Mouse (Mus musculus) erythroblast, embryonic 14.5 days (primary cell): ENCODE results near the gene Hoxa7. TPM values are rescaled to one million over a fixed set of nuclear protein-coding genes. Genes with fewer than 3 reads are reported as not detected.

Experiments
- H3K27me3 ChIP-seq: 2 replicates; pipeline ENCODE4 v1.6.1; 2012; ENCODE audit warnings: inconsistent platforms; ENCODE audit not compliant: control insufficient read depth
- H3K36me3 ChIP-seq: 2 replicates; pipeline ENCODE4 v1.6.1; 2012; ENCODE audit warnings: mild to moderate bottlenecking, inconsistent platforms; ENCODE audit not compliant: control insufficient read depth
- H3K4me1 ChIP-seq: 2 replicates; pipeline ENCODE4 v1.6.1; 2012; ENCODE audit warnings: inconsistent platforms; ENCODE audit not compliant: control insufficient read depth
- H3K4me3 ChIP-seq: replicated peaks from 2 replicates; pipeline ENCODE3; 2012; ENCODE audit warnings: moderate library complexity, mild to moderate bottlenecking, inconsistent platforms
- H3K9me3 ChIP-seq: 2 replicates; pipeline ENCODE4 v1.6.1; 2012; ENCODE audit warnings: low read length, inconsistent platforms, mixed read lengths; ENCODE audit not compliant: control insufficient read depth
- GATA1 ChIP-seq: IDR thresholded peaks from 2 replicates; pipeline ENCODE4 v1.6.1; 2012; ENCODE audit warnings: low read length, inconsistent platforms, mixed read lengths
- TAL1 ChIP-seq: IDR thresholded peaks from 3 replicates; pipeline ENCODE4 v1.6.1; 2012; ENCODE audit warnings: low read length, inconsistent platforms, mixed read lengths
- polyA plus RNA-seq: library from polyadenylated mRNA; stranded (reverse); fragments of >175 nt; gene quantifications from 2 replicates; pipeline ENCODE4 v1.2.3, GENCODE M21; 2012

The Hoxa7 gene
- polyA plus RNA-seq, 1 experiment, result 0.02 TPM

DNA sequence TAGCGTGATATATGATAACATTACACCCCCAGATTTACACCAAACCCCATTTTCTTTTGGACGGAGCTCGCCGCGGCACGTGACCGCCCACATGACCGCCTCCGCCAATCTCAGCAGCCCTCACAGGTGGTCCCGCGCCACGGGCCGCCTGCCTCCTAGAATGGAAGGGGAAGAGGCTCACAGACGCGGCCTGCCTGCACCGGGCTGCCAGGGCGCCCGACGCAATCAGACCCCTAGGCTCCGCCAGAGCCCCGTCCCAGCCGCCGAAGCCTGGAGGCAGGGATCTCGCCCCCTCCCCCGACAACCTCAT, 4.2 kb downstream of the Hoxa7 start:
- peaks cover 3% of the 10 kb centered on the region for H3K4me1 ChIP-seq
- no peak for TF ChIP-seq GATA1
- no peak for TF ChIP-seq TAL1
- H3K9me3 ChIP-seq, result peaks cover 3% of the 10 kb centered on the region; the same call in 1 of the 2 replicates
- H3K4me3 ChIP-seq, result no peak overlapping the region
- no peaks in the 10 kb centered on the region for H3K36me3 ChIP-seq
- H3K27me3 ChIP-seq, result peaks cover 100% of the 10 kb centered on the region

DNA sequence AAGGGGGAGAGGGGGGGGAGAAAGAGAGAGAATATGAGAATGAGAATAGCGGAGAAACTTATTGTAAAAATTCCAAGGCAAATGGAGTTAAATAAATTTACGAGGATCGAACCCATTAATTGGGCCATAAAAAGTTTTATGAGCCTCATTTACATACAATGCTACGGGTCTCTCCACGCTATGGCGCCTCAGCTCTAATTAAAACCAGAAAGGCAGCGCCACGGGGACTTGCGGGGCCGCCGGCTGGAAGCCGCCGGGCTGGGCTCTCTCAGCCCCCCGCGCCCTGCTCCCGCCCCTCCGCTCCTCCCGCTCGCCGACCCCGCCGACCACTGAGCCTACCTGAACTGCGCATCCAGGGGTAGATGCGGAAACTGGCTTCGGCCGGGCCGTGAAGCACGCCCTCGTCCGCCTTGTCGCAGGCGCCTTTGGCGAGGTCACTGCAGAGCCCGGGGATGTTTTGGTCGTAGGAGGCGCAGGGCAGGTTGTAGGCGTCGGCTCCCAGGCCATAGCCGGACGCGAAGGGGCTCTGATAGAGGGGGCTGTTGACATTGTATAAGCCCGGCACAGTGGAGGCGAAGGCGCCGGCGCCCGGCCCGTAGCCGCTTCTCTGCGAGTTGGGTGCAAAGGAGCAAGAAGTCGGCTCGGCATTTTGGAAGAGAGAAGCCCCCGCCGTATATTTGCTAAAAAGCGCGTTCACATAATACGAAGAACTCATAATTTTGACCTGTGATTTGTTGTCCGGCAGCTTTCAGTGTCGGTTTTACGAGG, 4.8 kb downstream of the Hoxa7 start:
- no peak for TF ChIP-seq TAL1
- TF ChIP-seq GATA1, result no peak
- Histone ChIP-seq H3K36me3 (no peaks in the 10 kb centered on the region), H3K4me1 (peaks cover 3% of the 10 kb centered on the region), H3K9me3 (peaks cover 3% of the 10 kb centered on the region; the same call in 1 of the 2 replicates), H3K4me3 (no peak overlapping the region), H3K27me3 (peaks cover 100% of the 10 kb centered on the region)

DNA sequence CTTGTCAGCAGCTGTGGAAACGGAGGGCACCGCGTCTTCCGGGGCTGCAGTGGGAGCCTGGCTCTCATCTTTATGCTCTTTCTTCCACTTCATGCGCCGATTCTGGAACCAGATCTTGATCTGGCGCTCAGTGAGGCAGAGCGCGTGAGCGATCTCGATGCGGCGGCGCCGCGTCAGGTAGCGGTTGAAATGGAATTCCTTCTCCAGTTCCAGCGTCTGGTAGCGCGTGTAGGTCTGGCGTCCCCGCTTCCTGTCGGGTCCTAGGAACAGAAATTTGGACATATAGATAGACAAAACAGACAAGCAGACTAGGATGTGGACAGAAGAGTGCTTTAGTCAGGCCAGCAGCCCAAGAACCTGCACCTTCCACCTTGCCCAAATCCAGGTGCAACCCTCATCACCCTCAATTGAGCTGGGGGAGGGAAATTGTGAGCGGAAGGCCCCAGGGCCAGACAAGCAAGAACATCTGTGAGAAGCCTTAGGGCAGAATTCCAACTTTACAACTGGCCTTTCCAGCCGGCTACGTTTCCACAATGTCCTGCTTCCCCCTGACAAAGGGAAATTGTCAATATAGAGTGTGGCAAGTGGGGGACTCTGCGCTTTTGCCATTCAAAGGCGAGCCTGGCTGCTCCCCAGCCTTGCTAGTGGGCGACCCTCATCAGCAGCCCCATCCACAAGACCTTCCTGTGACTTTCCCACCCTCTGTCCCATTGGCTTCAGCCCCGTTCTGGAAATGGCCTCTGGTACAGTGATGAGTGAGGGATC, 5.7 kb downstream of the Hoxa7 start:
- peaks cover 100% of the 10 kb centered on the region for H3K27me3 ChIP-seq
- H3K4me1 ChIP-seq, result no peaks in the 10 kb centered on the region
- no peaks in the 10 kb centered on the region; the same call in 1 of the 2 replicates for H3K9me3 ChIP-seq
- H3K36me3 ChIP-seq, result no peaks in the 10 kb centered on the region
- no peak overlapping the region for H3K4me3 ChIP-seq
- TF ChIP-seq GATA1 (no peak), TAL1 (no peak)

DNA sequence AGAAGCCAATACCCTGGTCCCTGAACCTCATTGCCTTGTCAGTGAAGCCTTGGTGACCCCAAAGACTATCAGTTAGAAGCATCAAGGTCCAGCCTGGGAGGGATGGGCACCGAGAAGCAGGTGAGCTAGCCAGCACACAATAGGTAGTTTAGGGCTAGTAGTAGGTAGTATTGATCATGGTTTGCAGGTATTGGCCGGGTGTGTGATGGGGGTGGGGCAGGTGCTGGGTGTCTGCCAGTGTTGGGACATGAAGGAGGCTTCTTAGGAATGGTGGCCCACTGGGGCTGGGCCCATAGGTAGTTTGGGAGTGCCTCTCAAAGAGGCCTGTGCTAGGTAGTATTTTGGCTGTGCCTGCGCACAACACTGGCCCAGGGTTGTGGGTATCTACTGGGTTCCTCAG, 6.6 kb downstream of the Hoxa7 start:
- Histone ChIP-seq H3K9me3 (no peaks in the 10 kb centered on the region; the same call in 1 of the 2 replicates), H3K4me1 (no peaks in the 10 kb centered on the region)
- no peak for TF ChIP-seq TAL1
- no peak for TF ChIP-seq GATA1

DNA sequence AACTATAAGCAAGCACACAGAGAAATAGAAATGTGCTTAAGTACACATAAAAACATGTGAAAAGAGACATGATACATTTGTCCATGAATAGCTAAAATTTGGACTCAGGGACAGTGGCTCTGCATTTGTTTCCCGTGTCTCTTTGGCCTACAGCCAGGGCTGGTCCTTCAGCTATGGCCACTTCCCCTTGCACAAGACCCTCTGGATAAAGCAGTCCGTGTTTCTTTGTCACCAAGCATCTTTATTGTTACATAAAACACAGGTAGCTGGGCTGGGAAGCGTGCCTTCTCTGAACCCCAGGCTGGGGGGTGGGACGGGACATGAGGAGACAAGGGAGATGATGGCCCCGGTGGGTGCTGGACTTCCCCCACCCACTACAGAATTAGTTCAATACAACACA, 7.4 kb downstream of the Hoxa7 start:
- Histone ChIP-seq H3K4me1 (no peaks in the 10 kb centered on the region), H3K4me3 (no peak overlapping the region), H3K36me3 (no peaks in the 10 kb centered on the region), H3K9me3 (no peaks in the 10 kb centered on the region; the same call in 1 of the 2 replicates), H3K27me3 (peaks cover 100% of the 10 kb centered on the region)
- TF ChIP-seq GATA1 (no peak), TAL1 (no peak)

More for the DNA sequence above, 6.6 kb downstream of the Hoxa7 start:
- no peak overlapping the region for H3K4me3 ChIP-seq
- peaks cover 100% of the 10 kb centered on the region for H3K27me3 ChIP-seq
- no peaks in the 10 kb centered on the region for H3K36me3 ChIP-seq

DNA sequence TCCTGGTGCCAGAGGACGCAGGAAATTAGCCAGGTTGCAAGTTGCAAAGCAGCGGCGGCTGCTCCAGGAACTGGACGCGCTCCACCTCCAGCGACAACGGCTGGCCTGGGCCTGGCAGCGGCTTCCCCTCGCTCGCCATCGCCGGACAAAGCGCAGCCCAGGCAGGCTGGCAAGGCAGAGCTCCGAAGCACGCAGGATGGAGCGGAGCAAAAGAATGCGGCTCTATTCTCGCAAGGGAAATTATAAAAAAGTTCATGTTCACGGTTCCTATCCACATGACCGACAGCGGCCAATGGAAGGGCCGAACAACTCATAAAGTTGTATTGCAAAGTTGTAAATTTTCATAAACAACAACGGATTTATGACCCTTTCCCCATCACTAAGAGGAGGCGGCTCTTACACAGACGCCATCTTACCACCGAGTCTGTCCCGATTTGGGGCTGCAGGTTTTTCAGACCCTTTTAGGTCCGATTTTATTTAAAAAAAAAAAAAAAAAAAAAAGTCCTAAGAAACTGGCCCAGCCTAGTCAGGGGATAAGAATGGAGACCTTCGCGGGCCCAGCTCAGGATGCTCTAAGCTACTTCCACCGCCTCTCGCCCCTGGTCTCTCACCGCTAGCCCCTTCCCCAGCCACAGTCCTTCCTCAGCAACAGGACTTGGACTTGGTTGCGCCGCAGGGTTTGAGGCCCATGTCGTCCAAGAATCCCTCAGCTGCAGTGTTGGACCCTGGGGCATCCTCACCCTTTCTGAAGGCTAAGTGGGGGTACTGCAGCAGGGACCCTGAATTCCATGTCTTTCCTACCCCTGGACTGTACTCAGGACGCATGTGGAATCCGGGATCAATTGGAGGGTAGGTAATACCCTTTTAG, 8.3 kb downstream of the Hoxa7 start, which contains the start of the genes Hoxa3 and Gm28308:
TSS of gene Hoxa3 (minus strand) at position 218 of the 868 bp plus-strand sequence.
TSS of gene Gm28308 (minus strand) at position 221 of the 868 bp plus-strand sequence.
- no peaks in the 10 kb centered on the region; the same call in 1 of the 2 replicates for H3K9me3 ChIP-seq
- H3K27me3 ChIP-seq, result peaks cover 100% of the 10 kb centered on the region
- H3K36me3 ChIP-seq, result no peaks in the 10 kb centered on the region
- no peaks in the 10 kb centered on the region for H3K4me1 ChIP-seq
- no peak within 1 kb of the TSS for H3K4me3 ChIP-seq
- TF ChIP-seq GATA1 (no peak), TAL1 (no peak)

DNA sequence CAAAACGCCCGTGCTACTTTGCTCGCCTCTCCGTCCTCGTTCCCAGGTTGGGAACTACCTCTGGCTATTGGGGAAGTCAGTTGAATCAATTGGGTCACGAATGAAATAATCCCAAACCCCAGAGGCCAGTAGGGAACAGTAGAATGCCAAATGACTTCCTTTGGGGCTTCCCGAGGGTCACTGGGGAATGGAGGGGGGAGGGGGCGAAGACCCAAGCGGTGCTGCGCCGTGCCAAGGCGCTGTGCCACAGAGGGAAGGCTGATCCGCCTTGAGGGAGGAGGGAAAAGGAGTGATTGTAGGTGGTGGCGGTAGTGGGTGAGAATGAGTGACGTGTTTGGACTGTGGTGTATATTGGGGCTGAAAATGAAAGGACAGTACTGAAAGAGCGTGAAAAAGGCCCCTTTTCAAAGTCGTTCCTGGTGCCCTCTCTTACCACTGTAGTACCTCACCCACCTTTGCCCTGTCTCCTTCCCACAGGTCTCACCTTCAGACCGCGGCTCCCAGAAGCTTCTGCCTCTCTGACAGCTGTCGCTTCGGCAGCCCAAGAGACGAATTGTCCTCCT, 9.0 kb downstream of the Hoxa7 start:
- Histone ChIP-seq H3K27me3 (peaks cover 100% of the 10 kb centered on the region), H3K9me3 (no peaks in the 10 kb centered on the region; the same call in 1 of the 2 replicates), H3K4me3 (no peak overlapping the region), H3K4me1 (no peaks in the 10 kb centered on the region), H3K36me3 (no peaks in the 10 kb centered on the region)
- no peak for TF ChIP-seq GATA1
- no peak for TF ChIP-seq TAL1

DNA sequence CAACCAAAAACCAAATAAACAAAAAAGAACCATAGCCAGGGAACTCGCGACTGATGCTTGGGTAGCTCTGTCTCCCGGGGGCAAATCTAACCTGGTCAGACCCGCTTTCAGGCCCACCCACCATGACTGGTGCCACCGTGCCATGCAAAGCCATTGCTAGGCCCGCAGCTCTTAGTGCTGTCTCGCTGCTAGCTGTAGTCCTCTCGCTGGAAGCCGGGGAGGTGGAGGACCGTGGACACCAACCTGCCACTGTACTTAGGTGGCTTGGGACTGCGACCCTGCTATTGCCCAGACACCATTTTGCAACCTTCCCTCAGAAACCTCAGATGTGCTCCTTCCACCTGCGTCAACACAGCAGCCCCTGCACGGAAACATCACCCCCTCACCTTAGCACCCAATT, 9.7 kb downstream of the Hoxa7 start:
- Histone ChIP-seq H3K4me1 (no peaks in the 10 kb centered on the region), H3K4me3 (no peak overlapping the region), H3K9me3 (no peaks in the 10 kb centered on the region; the same call in 1 of the 2 replicates), H3K36me3 (no peaks in the 10 kb centered on the region), H3K27me3 (peaks cover 100% of the 10 kb centered on the region)
- no peak for TF ChIP-seq TAL1
- no peak for TF ChIP-seq GATA1
